Mouse (Mus musculus) cerebellum, adult 9-11 months (tissue): ENCODE measurements around the gene Necab3.

Source experiments
- DNase-seq: peaks from one replicate; pipeline ENCODE4 v3.0.0; 2022

Gene Necab3

DNA sequence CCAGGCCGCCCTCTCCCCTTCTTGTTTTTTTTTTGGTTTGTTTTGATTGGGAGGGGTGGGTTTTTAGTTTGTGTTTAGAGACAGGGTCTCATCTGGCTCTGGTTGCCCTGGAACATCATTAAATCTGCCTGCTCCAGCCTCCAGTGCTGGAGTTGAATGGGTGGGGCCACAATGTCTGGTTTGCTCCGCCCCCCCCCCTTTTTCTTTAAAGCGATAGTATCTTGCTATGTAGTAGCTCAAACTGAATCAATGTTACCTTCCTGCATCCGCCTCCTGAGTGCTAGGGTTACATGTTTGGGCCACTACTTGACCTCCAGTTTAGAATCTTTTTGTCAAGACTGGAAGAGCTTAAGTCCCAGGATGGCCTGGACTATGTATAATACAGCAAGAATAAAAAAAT, 12.6 kb upstream of the Necab3 start:
- no peak for DNase-seq

DNA sequence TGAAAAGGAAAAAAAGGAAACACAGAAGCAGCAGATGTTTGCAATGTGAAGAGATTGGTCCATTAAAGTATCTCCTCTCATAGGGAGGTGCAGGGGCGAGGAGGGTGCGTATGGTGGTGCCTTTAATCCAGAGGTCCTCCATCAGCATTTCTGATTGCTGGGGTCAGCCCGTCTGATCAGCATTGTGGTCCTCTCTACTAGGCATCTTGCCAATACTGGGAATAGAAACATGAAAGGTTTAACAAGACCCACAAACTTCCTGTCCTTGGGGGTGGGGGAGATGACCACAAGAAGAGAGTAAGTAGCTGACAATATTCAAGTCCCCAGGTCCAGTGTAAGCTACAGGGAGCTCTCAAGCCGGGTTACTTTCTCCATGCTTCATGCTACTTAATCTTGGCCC, 12.0 kb upstream of the Necab3 start:
- DNase-seq: peak; percentile 27

GRCm38 (mm10) chr2:154569836-154570286, 11.2 kb upstream of the Necab3 start, which contains the start of gene E2f1:
TSS of gene E2f1 (minus strand) at chr2:154569892.
- peak; percentile 88 for DNase-seq

DNA sequence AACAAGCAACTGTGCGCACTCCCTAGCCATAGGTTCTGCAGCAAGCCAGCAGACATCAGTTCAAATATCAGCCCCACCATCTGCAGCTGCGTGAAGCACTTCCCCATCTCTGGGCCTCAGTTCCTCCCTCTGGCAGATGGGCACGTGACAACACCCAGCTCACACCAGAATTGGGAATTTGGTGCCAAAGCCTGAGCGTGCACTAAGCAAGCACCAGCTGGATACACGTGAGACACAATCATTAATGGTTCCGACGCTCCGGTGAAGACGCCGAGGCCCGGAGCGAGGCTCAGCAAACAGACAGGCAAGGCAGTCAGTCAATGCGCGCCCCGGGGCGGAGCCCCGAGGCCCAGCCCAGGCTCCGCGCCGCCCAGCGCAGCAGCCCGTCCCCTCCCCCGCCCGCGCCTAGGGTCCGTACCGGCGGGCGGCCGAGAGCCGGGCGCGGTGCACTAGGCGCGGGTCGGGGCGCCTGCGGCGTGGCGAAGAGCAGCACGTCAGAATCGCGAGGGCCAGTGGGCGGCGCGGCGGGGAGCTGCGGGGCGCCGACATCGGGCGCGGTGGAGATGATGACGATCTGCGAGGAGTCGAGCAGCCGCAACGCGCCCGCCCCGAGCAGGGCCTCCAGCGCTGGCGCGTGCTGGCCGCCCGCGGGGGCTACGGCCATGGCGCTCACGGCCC, 10.5 kb upstream of the Necab3 start:
- DNase-seq: no peak

DNA sequence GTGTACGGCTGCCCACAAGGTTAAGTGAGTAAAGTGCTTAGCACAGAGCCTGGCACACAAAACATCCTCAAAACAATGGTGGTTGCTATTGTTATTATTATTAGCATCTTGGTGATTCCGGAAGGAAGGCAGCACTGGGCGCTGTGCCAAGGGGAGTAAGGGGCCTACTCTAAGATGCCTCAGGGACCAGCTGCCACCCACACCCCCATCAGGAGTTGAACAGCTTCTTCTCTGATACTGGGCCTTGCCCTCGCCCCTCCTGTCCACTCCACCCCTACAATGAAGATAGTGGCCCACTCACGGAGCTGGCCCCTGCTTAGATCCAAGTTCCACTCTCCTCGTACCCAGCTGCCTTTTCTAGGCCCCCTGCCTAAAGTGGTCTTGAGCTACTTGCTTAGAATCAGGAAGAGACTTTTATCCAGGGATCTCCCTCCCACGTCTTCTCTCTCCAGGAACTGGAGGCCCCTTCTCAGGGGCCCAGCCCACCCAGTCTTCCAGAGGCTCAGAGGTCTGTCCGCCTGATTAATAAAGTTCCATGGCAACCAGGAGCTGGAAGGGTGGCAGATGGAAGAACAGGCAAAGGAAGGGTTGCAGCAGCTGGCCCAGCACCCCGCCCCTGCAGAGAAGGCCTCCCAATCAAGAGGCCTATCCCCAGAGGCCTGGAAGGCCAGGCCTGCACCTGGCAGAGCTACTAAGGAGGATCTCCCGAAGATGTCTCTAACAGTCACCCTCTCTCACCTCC, 9.8 kb upstream of the Necab3 start:
- peak; percentile 51 for DNase-seq

GRCm38 (mm10) chr2:154567766-154568165, 9.1 kb upstream of the Necab3 start:
- DNase-seq: peak; percentile 20

- DNase-seq: no peak
These were observed 8.0 kb upstream of the Necab3 start for GRCm38 (mm10) chr2:154566641-154567040.

DNA sequence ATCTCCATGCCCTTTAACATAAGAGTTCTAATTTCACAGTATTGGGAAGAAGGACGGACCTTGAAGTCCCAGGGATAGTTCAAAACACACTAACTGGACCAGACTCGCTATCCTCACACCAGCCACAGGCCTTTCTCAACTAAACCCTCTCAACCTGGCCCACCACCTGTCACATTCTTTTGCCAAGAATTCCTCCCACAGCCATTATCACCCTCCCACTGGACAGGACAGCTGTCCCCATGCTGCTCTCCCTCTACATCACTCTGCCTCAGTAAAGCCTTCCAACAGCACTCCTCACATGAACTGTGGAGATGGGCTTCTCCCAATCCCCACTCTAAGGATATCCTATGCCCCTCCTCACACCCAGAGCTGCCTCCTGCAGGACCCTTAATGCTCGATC, 6.9 kb upstream of the Necab3 start:
- peak; percentile 91 for DNase-seq

- DNase-seq: peak; percentile 35
These were observed 5.0 kb upstream of the Necab3 start for GRCm38 (mm10) chr2:154563612-154564170.

DNA sequence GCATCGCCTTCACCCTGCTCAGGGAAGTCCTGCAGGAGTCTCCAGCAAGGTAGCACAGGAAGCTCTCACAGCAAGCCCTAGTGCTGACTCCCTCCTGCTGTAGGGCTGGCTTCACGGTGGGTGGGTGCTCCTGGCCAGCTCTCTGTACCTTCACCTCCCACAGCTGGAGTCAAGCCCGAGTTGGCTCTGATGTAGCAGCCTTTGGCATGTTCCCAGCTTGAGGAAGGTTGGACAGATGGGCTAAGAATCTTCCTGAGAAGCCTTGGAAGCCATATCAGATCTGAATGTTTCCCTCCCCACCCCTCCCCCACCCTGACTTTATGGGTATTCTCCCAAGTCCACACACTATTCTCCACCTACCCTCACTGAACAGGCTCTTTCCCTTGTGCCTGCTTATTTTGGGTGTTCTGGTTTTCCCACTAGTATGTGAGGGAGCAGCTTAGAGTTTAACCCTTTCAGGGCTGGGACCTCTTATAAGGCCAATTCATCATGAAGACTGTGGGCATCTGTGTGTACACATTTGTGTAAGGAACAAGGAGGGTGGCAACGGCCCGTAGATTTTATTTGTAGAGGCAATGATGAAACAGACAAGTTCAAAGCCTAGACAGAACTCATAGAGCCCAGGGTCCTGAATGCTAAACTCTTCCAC, 1.4 kb downstream of the Necab3 start:
- DNase-seq: peak; percentile 51

GRCm38 (mm10) chr2:154555235-154555634, 3.5 kb downstream of the Necab3 start:
- peak; percentile 19 for DNase-seq

- peak; percentile 88 for DNase-seq
These were observed 6.2 kb downstream of the Necab3 start for GRCm38 (mm10) chr2:154552424-154552907.

- DNase-seq: no peak
These were observed 6.8 kb downstream of the Necab3 start for GRCm38 (mm10) chr2:154551927-154552326.

GRCm38 (mm10) chr2:154551476-154551875, 7.2 kb downstream of the Necab3 start, which contains the start of gene Actl10:
TSS of gene Actl10 (plus strand) at chr2:154551776.
- peak; percentile 21 for DNase-seq

DNA sequence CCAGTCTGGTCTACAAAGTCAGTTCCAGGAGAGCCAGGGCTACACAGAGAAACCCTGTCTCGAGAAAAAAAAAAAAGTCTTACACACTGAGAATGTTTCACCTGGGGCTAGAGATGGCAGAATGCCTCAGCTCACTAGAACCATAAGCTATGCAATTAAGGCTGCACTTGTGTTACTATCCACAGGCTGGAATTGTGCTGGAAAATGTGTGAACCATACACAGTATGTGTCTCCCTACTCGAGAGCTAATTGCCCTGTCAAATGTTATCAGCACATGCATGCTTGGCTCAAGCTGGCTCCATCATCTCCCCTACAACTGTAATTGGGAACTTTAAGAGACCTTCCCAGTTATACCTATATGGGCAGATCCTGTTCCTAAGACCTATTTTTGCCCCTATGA, 7.8 kb downstream of the Necab3 start:
- peak; percentile 12 for DNase-seq

GRCm38 (mm10) chr2:154549886-154550189, 8.9 kb downstream of the Necab3 start:
- no peak for DNase-seq

DNA sequence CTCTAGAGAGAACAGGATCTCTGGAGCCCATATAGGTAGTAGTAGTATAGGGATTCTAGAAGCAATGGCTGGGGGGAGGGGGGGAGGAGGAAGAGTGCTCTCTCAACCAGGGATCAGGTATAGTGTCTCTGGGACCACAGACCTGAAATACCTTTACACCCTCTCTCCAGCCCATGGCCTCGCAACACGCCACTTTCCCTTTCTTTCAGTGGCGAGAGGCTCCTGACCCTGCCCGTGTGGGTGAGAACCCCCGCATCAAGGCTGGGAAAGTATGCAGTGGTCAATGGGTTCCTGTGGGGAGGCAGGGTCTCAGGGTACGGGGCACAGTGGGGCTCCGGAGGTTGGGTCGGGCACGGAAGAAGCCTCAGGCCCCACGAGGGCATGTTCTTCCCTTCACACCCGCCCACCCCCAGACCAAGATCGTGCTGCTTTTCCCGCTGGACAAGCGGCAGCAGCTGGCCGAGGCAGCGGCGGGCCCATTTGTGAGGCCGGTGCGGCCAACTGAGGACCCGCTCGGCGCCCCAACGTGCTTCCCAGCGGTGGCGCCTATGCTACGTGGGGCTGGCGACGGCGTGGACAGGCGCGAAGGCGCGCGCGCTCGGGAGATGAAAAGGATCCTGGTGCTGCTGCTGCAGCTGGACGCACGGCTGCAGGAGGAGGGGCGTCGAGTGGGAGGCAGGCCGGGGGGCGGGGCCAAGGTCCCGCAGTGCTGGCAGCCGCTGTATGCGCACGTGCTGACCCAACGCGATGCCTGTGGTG, 9.4 kb downstream of the Necab3 start:
- peak; percentile 39 for DNase-seq

GRCm38 (mm10) chr2:154548688-154549087, 10.0 kb downstream of the Necab3 start:
- DNase-seq: peak; percentile 34

GRCm38 (mm10) chr2:154546711-154547110, 12.0 kb downstream of the Necab3 start, which contains the start of gene 1700003F12Rik:
TSS of gene 1700003F12Rik (plus strand) at chr2:154547085.
- peak; percentile 23 for DNase-seq

- DNase-seq: peak; percentile 98
These were observed 14.9 kb downstream of the Necab3 start for GRCm38 (mm10) chr2:154543567-154544347.

DNA sequence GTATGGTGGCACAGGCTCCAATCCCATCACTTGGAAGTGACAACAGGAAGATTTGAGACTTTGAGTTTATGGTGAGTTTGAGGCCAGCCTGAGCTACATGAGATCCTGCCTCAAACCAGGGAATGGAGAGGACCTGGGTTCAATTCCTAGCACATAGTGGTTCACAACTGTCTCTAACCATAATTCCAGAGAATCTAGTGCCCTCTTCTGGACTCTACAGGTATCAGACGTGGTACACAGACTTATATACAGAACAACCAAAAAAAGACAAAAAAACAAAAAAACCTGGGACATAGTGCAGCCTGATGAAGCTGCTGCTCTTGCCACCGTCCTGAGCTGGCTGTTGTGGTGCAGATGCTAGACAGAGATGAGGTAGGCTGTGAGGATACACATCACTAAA, 17.1 kb downstream of the Necab3 start:
- DNase-seq: peak; percentile 6

DNA sequence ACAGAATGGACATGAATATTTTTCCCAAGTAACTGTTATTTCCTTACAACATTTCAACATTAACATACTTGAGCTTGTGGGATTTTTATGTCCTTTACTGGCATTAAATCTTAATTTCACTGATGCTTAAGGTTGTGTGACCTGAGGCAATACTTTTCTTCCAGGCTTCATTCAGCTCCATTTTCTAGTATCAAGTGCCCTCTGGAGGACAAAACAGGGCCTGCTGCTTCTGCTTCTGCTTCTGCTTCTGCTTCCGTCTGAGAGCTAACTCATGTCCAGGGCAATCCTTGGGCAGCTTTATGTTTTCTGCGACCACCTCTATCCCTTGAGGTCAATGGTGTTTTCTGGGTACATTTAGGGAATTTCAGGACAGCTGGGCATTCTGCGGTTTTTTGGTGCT, 19.0 kb downstream of the Necab3 start:
- DNase-seq: peak; percentile 33
